Mouse (Mus musculus) cerebellum, postnatal 4 days (tissue): ENCODE results near the gene Pim2.
A peak's percentile ranks its signal among the peaks of the same experiment; 100 is the strongest.

Experiments
- DNase-seq, 2 experiments: peaks; one replicate each; pipeline ENCODE4 v3.0.0; 2022; ENCODE audit warnings: low spot score in 2 of 2, mixed read lengths in 1 of 2

Gene Pim2

DNA sequence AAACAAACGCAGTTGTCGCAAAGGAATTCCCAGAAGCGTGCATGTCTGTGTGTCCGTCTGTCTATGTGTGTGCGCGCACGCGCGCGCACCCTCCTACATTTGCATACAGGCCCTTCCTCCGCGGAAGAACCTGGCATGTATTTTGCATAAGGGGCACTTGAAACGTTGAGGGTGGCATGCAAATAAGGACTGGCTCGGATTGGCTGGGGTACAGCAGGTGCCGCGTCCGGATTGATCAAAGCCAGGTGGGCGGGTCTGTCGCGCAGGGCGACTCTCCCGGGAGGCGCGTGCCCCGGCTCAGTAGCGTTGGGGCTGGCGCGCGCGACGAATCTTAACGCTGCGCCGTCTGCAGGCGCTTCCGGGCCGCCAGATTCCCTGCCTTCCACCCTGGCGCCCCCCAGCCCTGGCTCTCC lies at the start of gene Pim2:
Pim2 (plus strand) TSS at position 256 of the 413 bp plus-strand sequence.
- peak; percentile 44 to 72 for DNase-seq

DNA sequence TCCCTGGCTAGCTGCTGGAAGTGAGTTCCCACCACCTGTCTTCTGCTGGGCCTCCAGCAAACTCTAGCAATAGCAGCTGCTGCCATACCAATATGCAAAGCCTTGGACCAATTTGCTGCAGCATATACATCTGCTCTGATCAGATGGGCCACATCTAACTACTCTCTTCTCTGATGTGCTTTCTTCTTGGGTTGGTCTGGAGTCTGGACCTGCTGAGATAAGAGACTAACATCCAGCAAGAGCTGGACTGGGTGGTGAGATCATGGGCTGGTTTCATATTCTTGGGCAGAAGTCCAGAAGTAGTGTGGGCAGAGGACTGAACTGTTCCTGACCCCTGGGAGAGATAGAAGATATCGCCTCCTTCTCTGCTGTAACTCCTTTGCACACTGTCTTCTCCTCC lies 40.9 kb upstream of the Pim2 start:
- no peak for DNase-seq

DNA sequence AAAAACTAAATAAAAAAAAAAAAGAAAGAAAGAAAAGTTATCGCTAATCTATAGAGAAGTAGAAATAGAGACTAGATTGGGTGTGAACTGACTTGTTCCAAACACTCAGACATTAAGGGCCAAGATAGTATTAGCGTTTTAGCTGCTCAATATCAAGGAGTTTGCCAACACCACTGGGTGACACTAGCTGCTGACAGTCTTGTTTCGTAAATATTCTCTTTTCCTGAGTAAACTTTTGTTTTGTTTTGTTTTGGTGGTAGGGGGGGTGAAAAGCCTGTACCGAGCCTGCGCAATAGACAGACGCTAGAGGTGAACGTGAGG lies 37.3 kb upstream of the Pim2 start:
- no peak for DNase-seq

DNA sequence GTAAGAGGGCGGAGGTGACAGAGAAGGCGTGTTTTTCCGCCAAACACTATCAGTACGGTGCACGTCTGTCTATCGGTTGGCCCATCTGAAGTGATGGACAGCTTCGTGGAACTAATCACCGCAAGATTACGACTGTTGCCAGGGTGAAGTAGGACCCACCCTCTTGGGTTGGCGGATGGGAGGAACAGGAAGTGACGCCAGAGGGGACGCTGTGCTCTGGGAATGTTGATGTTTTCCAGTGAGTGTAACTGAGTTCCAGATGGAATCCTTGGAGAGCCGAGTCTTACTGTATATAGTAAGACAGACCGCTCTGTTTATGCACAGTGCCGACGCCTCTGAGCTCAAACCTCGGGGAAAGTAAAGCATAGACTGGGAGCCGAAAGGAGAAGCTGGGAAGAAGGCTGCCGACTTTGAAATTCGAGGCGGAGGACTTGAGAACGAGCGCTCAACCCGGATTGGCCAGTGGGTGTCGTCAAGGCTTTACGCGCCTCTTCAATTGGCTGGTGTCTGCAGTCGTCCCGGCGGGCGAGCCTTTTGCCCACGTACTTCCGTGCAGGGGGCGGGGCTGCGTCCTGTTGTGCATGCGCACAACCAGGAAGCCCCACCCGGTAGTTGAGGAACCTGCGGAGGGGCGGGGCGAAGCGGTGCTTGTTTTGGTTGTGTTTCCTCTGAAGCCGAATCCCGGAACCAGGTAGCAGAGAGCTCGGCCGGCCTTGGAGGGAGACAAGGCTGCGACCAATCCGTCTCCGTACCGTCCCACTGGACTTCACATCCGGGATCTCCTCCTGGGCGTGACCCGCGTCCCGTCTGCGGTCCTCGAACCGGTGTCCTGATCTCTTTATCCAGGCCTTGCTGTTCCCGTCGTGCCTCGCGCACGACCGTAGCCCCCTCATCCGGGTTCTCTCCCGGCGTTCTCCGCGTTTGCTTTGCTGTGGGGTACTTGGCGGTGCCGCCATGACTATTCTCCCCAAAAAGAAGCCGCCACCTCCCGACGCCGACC lies 36.6 kb upstream of the Pim2 start, which contains the start of gene Otud5:
Otud5 (plus strand) TSS at position 202 of the 1,000 bp plus-strand sequence.
- peak; percentile 71 to 88 for DNase-seq

DNA sequence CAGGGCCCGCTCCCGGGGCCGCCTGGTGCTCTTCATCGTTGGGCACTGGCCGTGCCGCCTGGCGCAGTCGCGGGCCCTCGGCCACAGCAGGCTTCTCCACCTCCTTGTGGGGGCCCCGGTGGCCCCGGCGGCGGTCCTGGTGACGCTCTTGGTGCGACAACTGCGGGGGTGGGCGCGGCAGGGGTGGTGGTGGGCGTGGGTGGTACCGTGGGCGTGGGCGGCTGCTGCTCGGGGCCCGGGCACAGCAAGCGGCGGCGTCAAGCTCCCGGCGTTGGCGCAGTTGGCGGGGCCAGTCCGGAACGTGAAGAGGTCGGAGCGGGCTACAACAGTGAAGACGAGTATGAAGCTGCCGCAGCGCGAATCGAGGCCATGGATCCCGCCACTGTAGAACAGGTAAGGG lies 35.7 kb upstream of the Pim2 start:
- no peak for DNase-seq

DNA sequence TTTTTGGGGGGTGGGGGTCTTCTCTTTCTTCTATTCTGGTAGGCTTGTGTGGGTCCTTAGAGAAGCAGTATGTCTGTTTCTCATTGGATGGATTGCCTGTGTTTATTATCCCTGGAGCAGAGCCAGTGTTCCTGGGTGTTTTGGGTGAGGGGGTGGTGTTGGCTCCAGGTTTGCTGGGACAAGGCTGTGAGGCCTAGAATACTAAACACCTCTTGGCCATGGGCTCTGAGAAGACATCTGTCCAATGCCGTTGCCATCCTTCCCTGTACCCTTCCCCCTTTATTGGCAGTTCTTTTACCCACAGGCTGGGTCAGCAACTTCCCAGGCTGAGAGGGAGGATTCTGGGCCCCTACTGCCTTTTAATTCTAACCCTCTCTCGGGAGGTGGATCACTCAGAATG lies 30.2 kb upstream of the Pim2 start:
- DNase-seq: peak in 1 of 2 experiments; percentile 2

DNA sequence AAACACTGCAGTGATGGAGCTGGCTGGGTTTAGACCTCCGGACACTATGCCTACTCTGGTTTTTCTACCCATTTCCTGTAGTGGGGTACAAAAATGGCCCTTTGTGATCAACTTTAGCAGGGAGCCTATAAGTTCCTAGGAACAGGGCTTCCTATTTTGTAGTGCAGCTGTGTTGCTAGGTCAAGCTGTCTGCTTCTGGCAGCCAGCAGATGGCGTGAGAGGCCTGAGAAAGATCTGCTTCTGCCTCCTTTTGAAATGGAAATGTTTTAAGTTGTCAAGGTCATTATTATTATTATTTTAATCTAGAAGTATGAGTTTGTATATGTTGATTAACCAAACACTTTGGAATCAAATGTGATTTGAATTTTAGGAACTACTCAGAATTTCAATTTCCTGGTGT lies 23.5 kb upstream of the Pim2 start:
- DNase-seq: no peak

DNA sequence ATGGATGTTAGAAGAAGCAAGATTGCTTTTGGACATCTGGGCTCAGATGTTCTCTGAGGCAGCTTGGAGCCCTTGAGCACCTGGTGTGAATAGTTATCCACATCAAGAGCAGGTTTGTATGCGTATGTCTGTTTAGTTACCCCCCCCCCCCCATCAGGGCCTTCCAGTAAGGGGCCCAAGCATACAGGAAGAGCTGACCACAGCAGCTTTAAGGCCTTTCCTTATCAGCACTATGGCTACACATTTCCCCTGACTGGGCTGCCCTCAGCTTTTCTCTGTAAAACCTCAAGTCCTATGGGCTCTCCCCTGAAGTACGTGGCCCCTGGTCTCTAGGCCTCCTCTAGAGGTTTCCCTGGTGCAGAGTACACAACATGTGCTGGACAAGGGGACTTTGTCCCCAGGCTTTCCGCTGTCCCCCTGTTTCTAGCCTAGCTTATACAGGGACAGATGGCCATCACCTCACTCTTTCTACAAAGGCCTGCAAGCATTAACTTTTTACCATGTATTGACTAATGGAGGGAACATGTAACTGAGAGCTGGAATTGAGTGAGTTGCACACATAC lies 18.8 kb upstream of the Pim2 start:
- no peak for DNase-seq

DNA sequence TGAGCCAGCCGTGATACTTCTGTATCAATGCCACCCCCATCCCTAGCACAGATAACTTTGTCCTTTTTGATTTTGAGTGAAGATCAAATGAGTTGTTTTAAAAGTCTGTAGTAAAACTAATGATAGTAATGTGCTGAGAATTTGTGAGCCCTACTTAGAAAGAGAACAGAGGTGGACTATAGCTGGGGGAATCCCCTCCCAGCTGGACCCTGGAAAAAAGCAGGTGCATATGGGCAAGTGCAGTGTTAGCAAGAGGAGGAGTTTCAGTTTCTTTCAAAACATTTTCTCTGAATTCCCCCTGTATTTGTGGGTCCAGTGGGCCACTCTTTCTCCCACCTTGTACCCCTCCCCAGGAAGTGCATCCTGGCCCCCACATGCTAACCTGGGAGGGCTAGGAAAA lies 14.9 kb upstream of the Pim2 start:
- DNase-seq: no peak

DNA sequence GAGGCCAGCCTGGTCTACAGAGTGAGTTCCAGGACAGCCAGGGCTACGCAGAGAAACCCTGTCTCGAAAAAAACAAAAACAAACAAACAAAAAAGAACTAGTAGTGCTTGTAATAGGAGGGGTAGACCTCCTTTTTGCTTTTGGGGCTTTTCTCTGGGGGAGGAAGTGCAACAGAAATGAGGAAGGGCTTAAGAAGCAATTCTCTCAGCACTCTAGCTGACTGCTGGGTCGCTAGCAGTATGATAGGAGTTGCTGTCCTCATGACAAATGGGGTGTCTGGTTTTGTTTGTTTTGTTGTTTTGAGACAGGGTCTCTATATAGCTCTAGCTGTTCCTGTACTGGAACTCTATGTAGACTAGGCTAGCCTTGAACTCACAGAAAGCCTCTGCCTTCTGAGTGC lies 13.5 kb upstream of the Pim2 start:
- DNase-seq: no peak

DNA sequence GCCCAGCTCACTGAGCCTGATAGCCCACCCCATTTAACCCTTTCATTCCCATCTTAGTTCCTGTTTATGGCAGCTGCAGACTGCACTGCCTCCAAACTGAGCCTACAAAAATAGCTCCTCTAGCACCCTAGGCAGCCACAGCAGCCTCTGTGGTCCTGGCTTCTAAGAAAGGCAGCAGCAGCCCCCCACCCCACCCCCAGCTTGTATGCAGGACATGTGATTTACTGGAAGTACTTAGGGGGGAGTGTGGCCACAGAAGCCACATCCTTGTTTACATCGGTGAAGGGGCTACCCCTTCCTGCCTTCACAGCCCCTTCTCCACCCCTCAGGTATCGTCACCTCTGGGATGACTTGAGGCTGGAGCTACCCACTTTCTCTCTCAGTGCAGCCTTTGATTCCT lies 12.7 kb upstream of the Pim2 start:
- no peak for DNase-seq

DNA sequence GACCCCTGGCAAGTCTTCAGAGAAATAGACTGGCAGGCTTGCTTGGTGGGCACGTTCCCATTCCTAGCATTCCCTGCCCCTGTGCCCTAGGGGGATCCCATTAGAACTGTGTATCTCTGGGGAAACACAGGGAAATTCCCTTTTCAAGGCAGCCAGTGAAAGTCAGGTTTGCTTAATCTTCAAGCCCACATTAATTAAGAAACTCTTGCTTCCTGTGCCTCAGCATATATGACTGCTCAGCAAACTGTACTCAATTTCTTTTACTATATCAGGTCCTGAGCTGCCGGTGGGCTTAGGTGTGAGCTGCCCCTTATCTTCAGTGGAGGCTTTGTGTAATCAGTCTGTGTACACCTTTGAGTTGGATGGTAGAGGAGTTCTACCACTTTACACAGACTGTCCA lies 12.3 kb upstream of the Pim2 start:
- no peak for DNase-seq

DNA sequence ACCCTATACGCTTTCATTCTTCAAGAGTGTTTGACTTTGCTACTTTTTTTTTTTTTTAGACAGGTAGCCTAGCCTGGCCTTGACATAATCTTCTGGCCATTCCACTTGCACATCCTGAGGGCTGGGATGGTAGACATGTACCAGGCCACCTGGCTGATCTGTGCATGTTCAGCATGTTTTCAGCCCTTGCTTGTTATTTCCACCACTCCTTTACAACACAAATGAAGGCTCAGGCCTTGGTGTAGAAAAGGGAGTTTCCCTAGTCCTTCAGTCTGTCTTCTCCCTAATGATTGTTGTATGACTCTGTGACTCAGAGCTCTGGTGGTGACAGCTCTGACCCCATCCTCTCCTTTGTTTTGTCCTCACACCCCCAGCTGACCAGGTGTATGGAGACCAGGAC lies 10.9 kb upstream of the Pim2 start:
- DNase-seq: no peak

DNA sequence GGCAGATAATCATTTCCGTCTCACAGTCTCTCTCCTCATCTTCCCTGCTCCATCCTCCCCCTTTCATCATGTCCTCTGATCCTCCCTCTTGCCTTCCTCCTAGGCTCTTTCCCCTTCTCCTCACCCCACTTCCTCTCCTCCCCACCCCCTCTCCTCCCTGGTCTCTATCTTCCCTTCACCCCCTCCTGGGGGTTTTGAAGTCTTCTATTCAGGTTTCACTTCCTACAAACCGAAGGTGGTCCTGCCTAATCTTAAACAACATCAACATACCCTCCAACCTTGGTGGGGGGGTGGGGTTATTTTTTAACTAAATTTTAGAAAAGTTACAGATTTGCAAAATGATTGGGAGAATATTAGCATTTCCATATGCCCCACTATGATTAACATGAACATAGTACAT lies 9.6 kb upstream of the Pim2 start:
- DNase-seq: no peak

DNA sequence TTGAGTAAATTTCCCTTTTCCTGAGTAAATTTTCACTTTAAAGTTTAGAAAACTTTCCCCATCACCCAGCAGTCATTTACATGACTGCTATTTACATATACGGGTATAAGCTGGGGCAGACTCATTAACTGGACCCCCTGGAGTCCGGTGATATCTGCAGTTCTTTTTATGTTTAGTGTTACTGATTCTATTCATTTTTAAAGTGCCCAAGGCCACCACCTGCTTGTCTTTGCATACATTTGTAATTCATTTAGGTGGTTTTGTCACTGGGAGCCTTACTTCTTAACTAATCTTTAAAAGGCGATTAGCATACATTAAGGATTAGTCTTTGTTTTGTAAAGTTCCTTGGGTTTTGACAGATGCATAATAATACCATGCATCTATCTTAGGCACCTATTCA lies 8.2 kb upstream of the Pim2 start:
- DNase-seq: no peak

DNA sequence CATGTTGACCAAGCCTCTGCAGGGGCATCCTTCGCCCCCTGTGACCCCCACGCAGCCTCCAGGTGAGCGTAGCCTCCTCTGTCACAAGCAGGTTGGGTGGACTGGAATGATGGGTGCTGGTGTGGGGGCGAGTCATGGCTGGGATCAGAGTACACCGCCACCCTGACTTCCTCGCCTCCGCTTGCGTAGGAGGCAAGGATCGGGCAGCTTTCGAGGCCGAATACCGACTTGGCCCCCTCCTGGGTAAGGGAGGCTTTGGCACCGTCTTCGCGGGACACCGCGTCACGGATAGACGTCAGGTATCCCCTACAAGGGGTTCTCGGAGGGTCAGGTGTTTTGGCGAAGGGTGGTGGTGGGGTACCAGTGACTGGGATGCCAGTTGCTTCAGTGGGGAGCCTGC lies 433 bp downstream of the Pim2 start:
- peak in 1 of 2 experiments; percentile 12 for DNase-seq

DNA sequence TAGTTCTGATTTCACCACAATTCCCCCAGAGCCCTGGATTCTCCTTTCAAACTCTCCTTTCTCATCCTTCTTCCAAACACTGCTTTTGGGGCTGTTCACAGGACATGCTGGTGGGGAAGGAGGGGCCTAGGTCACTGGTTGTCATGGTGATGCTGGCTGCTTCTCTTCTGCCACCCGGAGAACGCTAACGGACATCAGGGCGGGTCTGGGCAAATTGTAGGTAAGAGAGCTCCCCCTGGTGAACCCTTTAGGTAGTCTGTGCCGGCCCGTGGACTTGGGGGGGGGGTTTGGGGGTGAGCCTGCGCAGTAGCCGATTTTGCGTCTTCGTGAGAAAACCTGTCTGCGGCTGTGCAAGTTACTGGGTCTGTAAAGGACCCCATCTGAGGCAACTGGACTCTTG lies 1.8 kb downstream of the Pim2 start:
- peak in 1 of 2 experiments; percentile 57 for DNase-seq

DNA sequence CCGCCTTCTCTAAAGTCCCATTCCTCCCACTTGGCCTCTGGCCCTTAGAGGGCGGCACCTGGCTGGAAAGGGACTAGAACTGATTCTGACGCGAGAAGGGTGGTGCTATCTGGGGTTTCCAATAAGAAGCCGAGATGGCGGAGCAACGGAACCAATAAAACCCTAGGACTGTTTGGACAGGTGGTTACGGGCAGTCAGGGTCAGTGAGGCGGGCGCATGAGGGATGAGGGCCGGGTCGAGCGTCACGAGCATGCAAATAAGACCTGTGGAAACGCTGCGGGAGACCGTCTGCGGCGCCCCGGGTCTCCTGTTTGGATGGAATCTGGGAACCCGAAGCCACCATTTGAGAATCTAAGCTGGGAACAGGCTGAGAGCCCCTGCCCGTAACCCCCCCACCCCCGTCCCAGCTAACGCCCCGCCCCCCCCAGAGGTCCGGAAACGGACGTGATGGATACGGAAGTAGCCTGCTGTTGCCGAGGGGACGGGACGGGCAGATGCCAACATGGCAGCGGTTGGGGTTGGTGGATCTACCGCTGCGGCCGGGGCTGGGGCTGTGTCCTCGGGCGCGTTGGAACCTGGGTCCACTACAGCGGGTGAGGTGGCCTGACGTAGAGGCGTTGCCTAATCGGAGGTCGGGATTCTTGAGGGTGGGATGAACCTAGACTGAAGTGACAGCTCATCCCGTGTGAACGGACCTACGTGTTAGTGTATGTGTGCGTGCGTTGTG lies 5.9 kb downstream of the Pim2 start, which contains the start of gene Slc35a2:
Slc35a2 (plus strand) TSS at position 188 of the 727 bp plus-strand sequence.
- DNase-seq: peak; percentile 39 to 73

DNA sequence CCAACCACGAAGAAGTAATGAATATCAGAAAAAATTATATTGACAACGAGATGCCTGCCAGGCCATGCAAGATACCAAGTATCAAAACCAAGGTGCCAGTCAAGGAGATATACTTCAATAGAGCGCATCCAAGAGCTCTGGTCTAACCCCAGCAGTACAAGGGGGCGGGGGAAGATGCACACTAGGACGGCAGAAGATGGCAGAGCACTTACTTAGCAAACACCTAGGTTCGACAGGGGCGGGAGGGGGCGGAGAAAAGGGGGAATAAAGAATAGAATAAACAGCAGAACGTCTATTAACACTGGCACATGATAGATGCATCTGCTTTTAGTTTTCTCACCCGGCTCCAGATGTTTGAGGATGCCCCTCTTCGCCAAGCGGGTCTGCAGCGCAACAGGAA lies 20.1 kb downstream of the Pim2 start:
- no peak for DNase-seq

DNA sequence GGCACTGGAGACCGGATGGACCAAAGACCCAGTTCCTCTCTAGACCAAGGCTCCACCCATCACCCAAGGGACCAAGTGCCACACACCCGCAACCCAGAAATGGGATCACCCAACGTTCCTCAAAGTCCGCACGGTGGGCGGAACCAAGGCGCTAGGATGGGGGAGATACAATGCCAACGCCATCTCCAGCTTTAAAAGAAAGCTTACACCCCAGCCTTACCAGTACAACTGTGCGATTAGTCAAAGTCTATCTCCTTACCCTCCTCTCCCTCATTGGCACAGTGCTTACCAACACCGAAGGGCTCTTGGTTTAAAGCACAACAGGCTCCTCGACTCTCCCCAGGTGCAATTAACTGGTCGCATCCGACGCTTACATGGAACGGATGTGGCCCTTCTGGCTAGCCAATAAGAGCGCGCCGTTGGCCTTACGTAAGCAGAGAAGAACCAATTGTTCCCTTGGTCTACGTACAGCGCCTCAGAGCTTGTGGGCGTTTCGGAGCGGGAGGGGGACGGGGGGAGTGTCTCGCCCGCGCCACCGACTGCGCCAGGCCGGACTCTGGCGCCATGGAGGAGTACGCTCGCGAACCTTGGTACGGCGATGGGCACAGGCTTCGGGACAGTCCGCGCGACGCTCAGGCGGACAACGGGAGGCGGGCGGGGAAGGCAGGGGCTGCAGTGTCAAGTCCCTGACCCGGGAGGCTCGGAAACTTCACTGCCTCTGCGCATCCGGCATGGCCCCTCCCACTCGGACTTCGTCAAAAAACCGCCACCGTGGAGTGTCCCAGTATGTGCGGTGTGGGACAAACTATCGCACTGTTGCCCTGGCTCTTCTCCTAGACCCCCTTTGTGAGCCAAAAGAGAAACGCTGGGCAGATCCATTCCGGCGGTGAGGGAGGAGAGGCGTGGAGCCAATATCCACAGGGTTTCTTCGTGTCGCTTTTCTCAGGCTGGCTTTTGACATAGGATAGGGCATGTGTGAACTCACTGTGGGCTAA lies 21.1 kb downstream of the Pim2 start, which contains the start of the genes Pqbp1 and Timm17b:
Pqbp1 (minus strand) TSS at position 390 of the 995 bp plus-strand sequence.
Timm17b (plus strand) TSS at position 478 of the 995 bp plus-strand sequence.
- DNase-seq: peak; percentile 42 to 72

DNA sequence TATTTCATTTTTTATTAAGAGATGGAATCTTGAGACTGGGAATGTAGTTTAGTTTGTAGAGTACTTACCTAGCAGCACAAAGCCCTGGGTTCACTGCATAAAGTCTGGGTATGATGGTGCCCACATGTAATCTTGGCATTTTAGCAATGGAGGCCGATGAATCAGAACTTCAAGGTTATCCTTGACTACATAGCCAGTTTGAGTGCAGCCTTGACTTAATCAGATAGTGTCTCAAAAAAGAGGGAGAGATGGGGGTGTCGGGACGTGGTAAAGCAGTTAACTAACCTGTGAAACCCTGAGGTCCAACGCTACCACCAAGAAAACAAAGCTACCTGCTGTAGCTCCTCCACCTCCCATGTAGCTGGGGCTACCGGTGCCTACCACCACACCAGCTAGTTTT lies 26.4 kb downstream of the Pim2 start:
- DNase-seq: no peak
